Mouse (Mus musculus) thymus, postnatal 25 days (tissue): ENCODE measurements around the gene Adra2a.

Experiments
- DNase-seq: peaks from one replicate; pipeline ENCODE4 v3.0.0; 2022

The Adra2a gene

GRCm38 (mm10) chr19:54043851-54044250 is at the start of gene Adra2a:
Gene Adra2a (plus strand): TSS chr19:54044151.
- no peak for DNase-seq

- DNase-seq, result no peak
These were observed 49.7 kb upstream of the Adra2a start for GRCm38 (mm10) chr19:53994276-53994675.

GRCm38 (mm10) chr19:54010973-54011372 is 33.0 kb upstream of the Adra2a start:
- no peak for DNase-seq

GRCm38 (mm10) chr19:54014999-54015398 is 29.0 kb upstream of the Adra2a start:
- DNase-seq, result no peak

- DNase-seq, result no peak
These were observed 28.4 kb upstream of the Adra2a start for GRCm38 (mm10) chr19:54015503-54015902.

- DNase-seq, result no peak
These were observed 8.9 kb upstream of the Adra2a start for GRCm38 (mm10) chr19:54035100-54035499.

- DNase-seq, result no peak
These were observed 4.5 kb upstream of the Adra2a start for GRCm38 (mm10) chr19:54039441-54039840.

GRCm38 (mm10) chr19:54040356-54041028 is 3.5 kb upstream of the Adra2a start:
- no peak for DNase-seq

GRCm38 (mm10) chr19:54041029-54041367 is 3.0 kb upstream of the Adra2a start:
- no peak for DNase-seq

- DNase-seq, result peak; percentile 50
These were observed 788 bp downstream of the Adra2a start for GRCm38 (mm10) chr19:54044507-54045371.

GRCm38 (mm10) chr19:54045412-54045811 is 1.5 kb downstream of the Adra2a start:
- DNase-seq, result no peak

- DNase-seq, result peak; percentile 12
These were observed 2.2 kb downstream of the Adra2a start for GRCm38 (mm10) chr19:54045931-54046683.

- DNase-seq, result no peak
These were observed 2.7 kb downstream of the Adra2a start for GRCm38 (mm10) chr19:54046684-54047070.

GRCm38 (mm10) chr19:54047386-54048050 is 3.6 kb downstream of the Adra2a start:
- DNase-seq, result no peak

- DNase-seq, result no peak
These were observed 4.4 kb downstream of the Adra2a start for GRCm38 (mm10) chr19:54048161-54048885.

- no peak for DNase-seq
These were observed 7.7 kb downstream of the Adra2a start for GRCm38 (mm10) chr19:54051651-54052050.

- DNase-seq, result no peak
These were observed 11.9 kb downstream of the Adra2a start for GRCm38 (mm10) chr19:54055845-54056244.

GRCm38 (mm10) chr19:54068447-54068846 is 24.5 kb downstream of the Adra2a start:
- DNase-seq, result no peak

GRCm38 (mm10) chr19:54070521-54070920 is 26.6 kb downstream of the Adra2a start:
- no peak for DNase-seq

GRCm38 (mm10) chr19:54072233-54072800 is 28.4 kb downstream of the Adra2a start:
- DNase-seq, result no peak

- no peak for DNase-seq
These were observed 32.7 kb downstream of the Adra2a start for GRCm38 (mm10) chr19:54076362-54077349.
